Mouse (Mus musculus) thymus, postnatal 0 days (tissue): Measurements from ENCODE around the gene Dram1. TPM values are rescaled to one million over a fixed set of nuclear protein-coding genes. Genes with fewer than 3 reads are reported as not detected.

Experiments used
- DNase-seq: peaks from one replicate; pipeline ENCODE4 v3.0.0-alpha.2; 2015; ENCODE audit warnings: low spot score
- polyA plus RNA-seq: library from polyadenylated mRNA; unstranded; fragments of >200 nt; fragmentation: Nextera tagmentation; extraction: Ambion mirVana; gene quantifications from 2 replicates; pipeline ENCODE4 v1.2.1, GENCODE M21; 2015

Gene Dram1
- polyA plus RNA-seq, 1 experiment from 2014 or later: 8.6 TPM

DNA sequence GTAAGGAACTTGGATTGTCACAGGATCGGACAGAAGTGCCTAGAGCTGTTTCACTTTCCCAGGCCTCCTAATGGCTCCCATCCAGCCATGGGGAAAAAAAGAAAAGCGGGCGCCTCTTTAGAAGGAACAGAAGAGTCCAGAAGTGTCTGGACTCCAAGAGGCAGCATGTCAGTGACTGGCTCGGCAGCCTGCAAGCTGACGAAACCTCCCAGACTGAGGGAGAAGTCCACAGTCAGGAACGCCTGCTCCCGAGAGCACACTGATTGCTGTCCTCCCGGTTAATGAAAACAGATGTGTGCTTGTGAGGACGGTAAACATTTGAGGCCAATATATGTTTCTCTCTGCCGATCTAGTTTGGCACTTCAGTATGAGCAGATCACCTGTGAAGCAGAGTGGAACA is 81.9 kb downstream of the Dram1 start:
- no peak for DNase-seq

GRCm38 (mm10) chr10:88295091-88295490 is 83.8 kb downstream of the Dram1 start:
- DNase-seq: no peak

GRCm38 (mm10) chr10:88288061-88288460 is 90.8 kb downstream of the Dram1 start:
- DNase-seq: no peak

DNA sequence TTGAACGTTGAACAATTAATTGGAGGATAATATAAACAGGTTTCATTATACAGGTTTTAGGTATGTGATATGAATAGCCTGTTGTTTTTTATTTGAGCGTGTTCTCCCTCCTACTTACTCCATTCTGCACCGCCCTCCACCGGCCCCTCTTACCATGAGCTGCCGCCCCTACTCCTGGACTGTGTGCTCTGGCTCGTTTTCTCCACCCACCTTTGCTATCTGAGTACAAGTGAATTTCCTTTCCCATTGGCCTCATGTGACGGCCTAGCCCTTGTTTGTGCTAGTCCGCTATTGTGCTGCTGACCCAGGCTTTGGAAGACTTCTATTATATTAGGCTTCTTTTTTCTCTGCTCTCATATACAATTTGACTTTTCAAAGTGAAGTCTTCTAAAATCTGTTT is 91.6 kb downstream of the Dram1 start:
- no peak for DNase-seq

- no peak for DNase-seq
These were observed 94.4 kb downstream of the Dram1 start for GRCm38 (mm10) chr10:88284343-88284990.

GRCm38 (mm10) chr10:88281699-88282098 is 97.2 kb downstream of the Dram1 start:
- DNase-seq: no peak

DNA sequence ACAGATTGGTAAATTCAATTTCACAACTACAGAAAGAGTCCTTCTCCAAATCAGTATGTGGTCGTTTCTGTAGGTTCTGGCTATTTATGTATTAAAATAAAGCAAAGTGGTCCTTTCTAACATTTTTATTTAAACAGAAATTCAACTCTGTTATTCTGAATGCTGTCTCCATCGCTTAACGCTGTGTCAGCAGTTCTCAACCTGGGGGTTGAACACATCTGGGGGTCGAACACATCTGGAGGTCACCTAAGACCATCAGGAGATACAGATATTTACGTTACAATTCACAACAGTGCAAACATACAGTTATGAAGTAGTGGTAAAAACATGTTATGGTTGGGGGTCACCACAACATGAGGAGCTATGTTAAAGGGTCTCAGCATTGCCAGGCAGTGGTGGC is 104.8 kb downstream of the Dram1 start:
- DNase-seq: no peak

Other genes with a start within 250 kb of the Dram1 start
- gene Parpbp, start 232.1 kb downstream of the Dram1 start, polyA plus RNA-seq: 12.1 and 13.3 TPM in 2 replicates
- gene Nup37, start 232.1 kb downstream of the Dram1 start, polyA plus RNA-seq: 98.9 and 108 TPM in 2 replicates
- 115 and 130 TPM in 2 replicates for gene Washc3, start 178.0 kb downstream of the Dram1 start, polyA plus RNA-seq
- 8.6 and 9.6 TPM in 2 replicates for gene Gnptab, start 52 bp upstream of the Dram1 start, polyA plus RNA-seq
- 0.16 TPM in 1 of 2 replicates, not detected in the other for gene Sycp3, start 80.5 kb upstream of the Dram1 start, polyA plus RNA-seq
- gene Chpt1, start 125.0 kb upstream of the Dram1 start, polyA plus RNA-seq: 10.0 and 12.4 TPM in 2 replicates
- 1.3 and 1.7 TPM in 2 replicates for gene Mybpc1, start 226.1 kb upstream of the Dram1 start, polyA plus RNA-seq